Mouse (Mus musculus): ENCODE results near the gene Il5. TPM values are rescaled to one million over a fixed set of nuclear protein-coding genes. Genes with fewer than 3 reads are reported as not detected.

Il5 gene
- total RNA-seq, 2 experiments from 2014 or later: not detected

DNA sequence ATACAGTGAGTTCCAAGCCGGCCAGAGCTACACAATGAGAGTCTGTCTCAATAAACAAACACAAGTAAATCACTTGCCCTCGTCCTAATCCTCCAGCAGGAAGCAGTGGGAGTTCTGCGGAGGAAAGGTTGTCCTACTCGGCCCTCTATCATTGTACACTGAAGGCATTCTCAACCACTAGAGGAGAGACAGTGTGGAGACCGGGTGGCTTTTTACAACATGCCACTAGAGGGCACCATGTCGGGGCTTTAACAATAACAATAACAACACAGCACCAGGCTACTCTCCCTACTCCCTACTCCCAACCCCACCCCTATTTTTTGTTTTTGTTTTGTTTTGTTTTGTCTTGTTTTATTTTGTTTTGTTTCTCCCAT lies 17.0 kb downstream of the Il5 start:
- ATAC-seq (replicated peaks; ENCODE audit: poor library complexity): peak; percentile 81

DNA sequence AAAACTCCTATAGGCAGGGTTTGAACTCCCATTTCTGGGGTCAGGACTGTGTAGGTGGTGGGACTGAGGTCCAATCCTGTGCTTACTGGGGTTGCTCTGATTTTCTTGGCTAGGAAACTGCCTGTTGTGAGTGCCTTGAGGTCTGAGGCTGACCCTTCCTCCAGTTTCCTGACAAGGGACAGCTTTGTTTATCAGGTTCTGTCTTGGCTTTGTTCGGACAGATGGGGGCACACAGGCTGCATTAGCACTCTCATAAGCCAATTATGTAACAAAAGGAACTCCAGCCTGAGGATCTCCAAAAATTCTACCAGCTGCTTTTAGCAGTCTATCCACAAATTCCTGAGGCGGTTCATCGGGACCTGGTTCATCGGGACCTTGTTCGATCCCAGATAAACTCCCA lies 21.8 kb downstream of the Il5 start:
- no peak for ATAC-seq (replicated peaks; ENCODE audit: poor library complexity)

DNA sequence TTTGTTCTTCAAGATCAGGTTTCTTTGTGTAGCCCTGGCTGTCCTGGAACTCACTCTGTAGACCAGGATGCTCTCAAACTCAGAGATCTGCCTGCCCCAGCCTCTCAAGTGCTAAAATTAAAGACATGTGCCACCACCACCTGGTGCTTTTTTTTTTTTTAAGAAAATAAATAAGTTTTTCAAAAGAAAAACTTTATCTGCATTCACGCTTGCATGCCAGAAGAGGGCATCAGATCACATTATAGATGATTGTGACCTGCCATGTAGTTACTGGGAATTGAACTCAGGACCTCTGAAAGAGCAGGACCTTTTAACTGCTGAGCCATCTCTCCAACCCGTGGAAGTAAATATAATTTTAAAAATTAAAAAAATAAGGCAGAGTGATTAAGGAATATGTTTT lies 24.7 kb downstream of the Il5 start:
- ATAC-seq (replicated peaks; ENCODE audit: poor library complexity): no peak

DNA sequence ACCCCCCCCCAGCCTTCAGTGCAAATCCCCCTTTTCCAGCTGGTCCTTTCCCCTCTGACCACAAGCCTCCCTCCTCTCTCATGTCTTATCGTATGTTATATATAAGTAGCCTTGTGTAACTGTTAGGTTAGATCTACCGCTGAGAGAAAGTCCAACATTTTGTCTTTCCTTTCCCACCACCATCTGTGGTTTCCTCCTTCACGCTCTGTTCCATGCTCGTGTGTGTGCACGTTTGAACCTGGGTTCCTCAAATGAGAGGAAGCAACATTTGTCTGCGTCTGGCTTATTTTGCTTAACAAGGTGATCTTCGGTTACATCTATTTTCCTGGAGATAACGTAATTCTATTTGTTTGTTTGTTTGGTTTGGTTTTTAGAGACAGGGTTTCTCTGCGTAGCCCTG lies 27.4 kb downstream of the Il5 start:
- ATAC-seq (replicated peaks; ENCODE audit: poor library complexity): peak; percentile 50

DNA sequence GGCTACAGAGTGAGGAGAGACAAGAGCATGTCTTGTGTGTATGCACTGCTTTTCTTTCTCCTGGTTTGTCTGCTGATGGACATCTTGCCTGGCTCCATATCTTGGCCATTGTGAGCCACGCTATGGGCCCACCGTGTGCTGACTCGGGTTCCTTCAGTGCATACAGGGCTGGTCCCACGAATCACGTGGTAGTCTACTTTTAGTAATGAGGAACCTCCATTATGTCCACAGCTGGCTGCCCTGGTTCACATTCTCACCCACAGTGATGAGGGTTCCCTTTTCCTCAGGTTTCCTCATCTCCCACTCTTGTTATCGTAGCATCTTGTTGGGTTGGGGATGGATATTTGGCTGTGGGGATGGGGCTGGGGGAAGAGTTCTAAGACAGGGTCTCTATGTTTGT lies 28.0 kb downstream of the Il5 start:
- peak; percentile 86 for ATAC-seq (replicated peaks; ENCODE audit: poor library complexity)

DNA sequence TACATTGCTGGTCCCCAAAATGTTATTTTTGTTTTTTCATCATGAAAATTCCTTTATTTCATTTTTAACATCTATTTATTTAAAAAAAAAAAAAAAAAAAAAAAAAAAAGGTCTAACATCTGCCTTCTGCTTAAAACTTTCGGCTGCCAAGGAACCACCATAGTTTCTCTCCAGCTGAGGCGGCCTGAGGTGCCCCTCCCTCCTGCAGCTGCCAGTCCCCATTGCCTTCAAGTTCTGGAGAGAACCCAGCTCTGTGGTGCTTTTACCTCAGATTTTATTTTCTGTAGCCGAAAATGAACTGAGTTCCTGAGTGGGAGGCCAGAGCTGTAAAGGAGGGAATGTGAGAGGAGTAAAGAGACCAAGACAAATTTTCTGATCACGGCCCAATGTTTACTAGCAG lies 28.7 kb downstream of the Il5 start:
- no peak for ATAC-seq (replicated peaks; ENCODE audit: poor library complexity)

DNA sequence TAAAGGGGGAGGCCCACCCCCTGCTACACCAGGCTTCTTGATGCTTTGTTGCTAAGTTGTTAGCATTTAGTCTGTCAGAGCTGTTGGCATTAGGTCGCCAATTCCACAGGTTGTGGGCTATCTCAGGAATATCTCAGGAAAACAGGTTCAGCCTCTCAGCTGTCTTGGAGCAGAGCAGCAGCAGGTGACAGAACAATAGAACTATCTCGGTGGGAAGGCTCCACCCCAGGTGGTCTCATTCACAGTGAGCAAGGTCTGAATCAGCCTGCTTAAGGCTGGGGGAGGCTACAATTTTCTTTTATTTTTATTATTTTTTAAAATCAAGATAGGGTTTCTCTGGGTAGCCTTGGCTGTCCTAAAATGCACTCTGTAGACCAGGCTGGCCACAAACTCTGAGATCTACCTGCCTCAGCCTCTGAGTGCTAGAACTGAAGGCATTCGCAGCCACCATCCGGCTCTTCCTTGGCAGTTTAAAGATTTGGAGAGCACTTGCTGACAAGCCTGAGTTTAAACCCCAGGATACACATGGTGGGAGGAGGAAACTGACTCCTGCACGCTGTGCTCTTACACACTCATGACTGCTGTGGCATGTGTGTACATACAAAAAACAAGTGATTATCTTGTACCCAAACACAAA lies 29.2 kb downstream of the Il5 start:
- ATAC-seq (replicated peaks; ENCODE audit: poor library complexity): no peak

DNA sequence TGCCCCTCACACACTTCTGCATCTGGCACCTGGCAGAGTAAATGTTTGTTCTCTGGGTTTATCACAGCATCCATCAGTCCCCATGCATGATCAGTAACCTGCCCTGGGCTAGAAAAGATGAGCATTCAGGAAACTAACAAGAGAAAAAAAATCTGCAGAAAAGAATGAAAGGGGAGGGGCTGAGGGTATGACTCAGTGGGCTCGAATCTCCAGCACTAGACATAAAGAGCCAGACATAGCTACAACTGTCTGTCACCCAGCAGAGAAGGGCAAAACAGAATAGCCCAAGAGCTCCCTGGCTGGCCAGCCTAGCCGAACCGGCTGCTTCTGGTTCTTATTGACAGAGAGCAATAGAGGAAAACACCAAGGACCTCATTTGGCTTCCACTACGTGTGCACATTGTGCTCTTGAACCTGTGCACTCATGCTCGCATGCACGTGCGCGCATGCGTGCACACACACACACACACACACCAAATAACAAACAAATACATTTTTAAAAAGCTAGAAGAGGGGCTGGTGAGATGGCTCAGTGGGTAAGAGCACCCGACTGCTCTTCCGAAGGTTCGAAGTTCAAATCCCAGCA lies 34.5 kb downstream of the Il5 start:
- no peak for ATAC-seq (replicated peaks; ENCODE audit: poor library complexity)

DNA sequence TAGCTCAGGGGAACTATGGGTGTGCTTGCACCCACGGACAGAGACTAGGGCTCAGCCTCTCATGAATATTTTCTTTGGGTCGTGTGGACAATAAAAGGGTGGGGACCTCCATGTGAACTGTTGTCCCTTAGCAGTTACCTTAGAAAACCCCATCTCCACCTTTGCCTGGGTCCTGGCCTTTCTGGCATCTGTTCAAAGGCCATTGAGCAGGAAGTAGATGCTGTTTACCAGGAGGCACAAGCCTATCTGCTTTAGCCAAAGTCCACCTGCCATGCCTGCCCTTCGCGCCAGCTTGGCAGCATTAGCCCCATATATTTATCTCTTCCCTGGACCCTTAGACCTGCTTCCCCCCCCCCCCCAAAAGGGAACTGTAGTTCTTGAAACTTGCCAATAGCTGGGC lies 37.0 kb downstream of the Il5 start:
- no peak for ATAC-seq (replicated peaks; ENCODE audit: poor library complexity)

DNA sequence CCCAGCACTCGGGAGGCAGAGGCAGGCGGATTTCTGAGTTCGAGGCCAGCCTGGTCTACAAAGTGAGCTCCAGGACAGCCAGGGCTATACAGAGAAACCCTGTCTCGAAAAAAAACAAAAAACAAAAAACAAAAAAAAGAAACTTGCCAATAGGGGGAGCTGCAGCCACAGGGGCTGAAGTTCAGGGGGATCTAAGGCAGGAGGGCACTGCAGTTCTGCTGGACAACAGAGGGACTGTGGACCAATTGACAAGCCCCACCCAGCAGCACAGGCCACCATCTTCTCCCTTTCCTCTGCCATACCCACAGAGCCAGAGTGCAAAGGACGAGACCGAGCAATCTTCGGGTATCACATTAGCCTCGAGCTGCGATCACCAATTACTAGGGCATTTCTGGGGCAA lies 37.4 kb downstream of the Il5 start:
- 0 out of 2 replicates have a peak, but pooled peaks have one; percentile 56 for ATAC-seq (replicated peaks; ENCODE audit: poor library complexity)

DNA sequence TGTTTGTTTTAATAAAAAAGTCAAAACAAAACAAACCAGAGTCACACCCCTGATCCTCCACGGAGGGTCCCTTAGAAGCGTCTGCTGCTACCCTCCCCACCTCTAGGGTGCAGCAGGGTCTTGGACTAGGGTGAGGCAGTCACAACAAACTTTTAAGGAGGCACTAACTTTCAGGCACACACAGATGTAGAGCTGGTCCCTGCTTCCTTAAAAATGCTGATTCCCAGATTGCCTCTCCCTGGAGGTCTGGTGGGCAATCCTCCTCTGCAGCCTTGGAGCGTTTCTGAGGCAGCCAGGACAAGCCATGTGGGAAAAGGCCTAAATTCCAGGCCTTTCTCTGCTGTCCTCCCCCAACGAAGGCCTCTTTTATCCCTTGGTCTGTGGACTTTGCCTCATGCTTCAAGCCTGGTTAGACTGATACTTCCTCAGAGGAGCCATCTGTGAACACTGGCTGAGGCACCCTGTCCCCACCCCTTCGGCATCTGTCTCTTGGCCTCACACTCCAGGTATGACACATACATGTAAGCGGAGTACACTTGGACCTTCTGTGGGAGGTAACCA lies 38.3 kb downstream of the Il5 start:
- no peak for ATAC-seq (replicated peaks; ENCODE audit: poor library complexity)

DNA sequence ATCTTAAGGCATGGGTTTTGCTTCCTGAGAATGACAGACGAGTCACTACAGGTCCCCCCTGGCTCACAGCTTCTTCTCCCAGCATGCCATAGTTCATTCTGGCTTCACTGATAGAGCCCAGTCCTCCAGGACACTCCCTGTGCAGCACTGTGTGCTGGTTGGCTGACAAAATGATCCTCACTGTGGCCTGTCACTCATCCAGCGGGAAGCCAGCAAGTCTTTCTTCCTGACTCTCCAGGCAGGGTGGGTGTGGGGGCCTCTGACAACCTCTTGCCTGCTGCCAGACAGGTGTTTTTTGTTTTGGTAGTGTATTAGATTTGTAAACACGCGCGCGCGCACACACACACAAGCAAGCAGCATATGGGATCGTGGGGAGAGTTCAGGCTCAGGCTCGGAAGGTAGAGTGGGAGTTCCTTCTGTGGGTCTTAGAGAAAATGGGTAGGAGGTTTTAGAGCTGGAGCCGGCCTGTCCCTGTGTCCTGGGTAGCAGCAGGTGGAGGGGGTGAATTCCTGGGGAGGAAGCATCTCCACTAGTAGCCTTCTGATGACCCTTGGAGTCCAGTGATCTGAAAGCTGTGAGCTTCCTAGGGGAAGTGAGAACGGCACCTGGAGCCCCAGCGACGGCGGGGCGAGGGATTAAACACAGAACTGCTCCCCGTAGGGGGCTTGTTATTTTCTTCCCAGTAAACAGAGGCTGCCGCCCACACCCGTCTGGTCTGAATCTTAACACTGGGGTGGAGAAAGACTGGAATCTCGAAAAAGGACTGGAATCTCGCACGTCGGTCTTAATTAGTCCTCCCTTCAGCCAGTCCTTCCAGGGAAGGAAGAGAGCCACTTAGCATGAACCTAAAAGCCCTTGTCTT lies 39.2 kb downstream of the Il5 start:
- no peak for ATAC-seq (replicated peaks; ENCODE audit: poor library complexity)

DNA sequence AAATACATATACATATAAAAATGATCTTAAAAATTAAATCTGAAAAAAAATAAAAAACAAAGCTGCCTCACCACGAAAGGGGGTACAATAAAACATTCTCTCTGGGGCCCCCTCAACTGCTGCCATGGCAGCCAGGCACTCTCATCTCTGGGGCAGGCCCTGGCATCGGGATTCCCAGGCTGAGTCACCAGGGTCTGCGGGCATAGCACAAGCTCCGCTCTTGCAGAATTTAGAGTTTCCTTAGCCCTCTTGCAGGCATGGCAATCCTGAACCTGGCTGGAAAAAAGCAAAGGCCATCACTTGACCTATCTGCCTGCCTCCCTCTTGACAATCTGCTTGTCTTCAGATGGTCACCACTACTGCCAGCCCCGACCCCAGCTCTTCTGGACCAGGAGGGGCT lies 40.7 kb downstream of the Il5 start:
- ATAC-seq (replicated peaks; ENCODE audit: poor library complexity): no peak

DNA sequence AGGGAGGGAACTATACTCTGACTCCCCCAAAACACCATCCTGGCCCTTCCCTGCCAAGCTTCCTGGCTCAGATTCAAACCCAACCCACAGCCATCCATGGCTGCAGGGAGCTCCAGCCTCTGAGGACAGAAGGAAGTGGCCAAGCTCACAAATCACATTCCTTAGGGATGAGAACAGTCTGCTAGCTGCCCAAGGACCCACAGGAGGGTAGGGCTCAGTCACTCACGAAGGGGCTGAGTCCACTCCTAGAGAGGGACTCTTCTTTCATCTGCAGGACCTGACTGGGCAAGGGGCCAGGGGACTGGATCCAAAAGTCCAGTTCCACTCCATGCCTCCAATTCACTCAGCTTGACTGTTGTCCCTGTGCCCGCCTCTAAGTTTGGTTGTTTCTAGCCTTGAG lies 41.2 kb downstream of the Il5 start:
- no peak for ATAC-seq (replicated peaks; ENCODE audit: poor library complexity)

DNA sequence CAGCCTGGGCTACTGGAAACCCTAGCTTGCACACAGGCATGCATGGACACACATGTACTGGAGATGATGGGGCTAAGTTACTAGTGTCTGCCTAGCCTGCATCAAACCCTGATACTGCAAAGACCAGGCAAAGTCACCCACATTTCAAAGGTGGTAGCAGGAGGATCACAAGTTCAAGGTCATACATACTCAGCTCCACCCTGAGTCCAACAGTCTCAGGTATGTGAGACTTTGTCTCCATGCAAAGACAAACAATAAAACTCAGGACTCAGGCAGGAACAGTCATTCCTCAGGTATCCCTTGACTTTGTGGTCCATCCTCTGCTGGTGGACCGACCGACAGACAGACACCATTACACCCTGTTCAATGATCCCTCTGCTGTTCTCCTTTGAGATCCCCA lies 41.8 kb downstream of the Il5 start:
- ATAC-seq (replicated peaks; ENCODE audit: poor library complexity): no peak

DNA sequence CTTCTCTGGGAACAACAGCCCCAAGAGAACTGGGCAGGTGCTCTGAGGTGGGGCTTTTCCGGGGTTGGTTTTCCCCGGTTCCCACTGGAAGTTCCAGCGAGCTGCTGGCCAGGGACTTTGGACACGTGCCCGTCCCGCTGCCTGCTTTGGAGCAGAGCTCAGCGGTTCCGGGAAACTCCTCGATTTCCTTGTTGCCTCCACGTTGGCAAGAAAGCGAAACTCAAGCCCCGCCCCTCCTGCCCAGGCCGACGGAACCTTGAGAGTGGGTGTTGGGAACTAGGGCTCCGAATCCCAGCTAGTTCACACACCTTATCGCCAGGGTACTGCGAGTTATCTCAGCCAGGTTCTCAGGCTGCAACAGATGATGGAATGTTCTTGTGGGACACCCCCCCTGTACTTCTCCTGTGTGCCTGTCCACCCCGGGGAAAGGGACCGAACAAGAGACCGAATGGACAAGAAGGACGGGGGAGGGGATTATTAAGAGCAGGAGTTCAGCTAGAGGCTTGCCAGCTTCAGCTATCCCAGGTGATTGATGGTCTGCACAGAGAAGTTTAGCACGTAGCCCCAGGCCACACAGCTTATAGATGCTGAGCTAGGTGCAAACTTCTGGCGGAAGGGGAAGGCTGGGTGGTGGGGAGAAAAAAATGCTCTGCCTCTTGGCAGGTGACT lies 42.4 kb downstream of the Il5 start:
- ATAC-seq (replicated peaks; ENCODE audit: poor library complexity): peak; percentile 21

DNA sequence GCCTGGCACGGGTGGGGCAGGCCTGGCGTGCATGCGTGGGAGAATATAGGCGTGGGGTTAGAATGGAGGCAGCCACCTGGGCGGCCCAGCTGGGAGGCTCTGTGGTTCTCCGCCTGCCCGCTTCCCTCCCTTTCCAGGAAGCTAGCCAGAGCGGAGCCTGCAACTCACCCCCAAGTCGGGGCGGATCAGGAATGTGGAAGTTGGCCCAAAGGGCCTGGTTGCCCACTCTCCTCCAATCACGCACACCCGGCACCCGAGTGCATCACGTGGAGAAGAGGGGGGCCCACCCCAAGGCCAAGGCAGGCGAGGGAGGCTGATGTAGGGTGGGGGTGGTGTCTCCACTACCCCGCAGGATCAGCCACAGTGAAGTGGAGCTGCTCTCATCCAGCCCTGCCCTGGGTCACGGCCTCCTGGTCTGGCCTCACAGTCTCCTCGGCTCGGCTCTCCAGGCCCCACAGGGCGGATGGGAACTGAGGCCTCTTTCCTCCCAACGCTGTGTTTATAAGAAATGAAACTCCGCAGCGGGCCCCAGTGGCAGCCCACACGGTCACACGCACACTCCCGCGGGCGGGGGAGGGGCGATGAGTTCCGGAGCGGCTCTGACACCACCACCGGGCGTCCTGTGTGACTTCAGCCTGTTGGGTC lies 43.0 kb downstream of the Il5 start:
- ATAC-seq (replicated peaks; ENCODE audit: poor library complexity): peak; percentile 78

DNA sequence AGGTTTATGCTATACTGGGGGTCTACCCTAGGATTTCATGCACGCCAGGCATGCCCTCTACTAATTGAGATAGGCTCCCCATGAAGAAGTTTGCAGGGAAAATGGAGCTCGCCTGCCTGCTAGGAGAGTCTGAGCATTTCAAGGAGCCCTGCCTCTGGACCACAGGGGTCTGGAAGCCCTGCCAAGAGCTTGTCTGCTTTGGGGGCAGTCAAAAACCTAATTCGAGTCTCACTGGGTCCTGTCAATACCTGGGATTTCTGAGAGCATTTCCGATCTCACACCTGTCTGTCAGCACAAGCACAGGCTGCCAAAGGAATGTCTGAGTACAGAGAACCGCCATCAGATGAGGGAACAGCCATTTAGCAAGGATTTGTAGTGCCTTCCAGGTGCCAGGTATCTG lies 44.0 kb downstream of the Il5 start:
- no peak for ATAC-seq (replicated peaks; ENCODE audit: poor library complexity)

DNA sequence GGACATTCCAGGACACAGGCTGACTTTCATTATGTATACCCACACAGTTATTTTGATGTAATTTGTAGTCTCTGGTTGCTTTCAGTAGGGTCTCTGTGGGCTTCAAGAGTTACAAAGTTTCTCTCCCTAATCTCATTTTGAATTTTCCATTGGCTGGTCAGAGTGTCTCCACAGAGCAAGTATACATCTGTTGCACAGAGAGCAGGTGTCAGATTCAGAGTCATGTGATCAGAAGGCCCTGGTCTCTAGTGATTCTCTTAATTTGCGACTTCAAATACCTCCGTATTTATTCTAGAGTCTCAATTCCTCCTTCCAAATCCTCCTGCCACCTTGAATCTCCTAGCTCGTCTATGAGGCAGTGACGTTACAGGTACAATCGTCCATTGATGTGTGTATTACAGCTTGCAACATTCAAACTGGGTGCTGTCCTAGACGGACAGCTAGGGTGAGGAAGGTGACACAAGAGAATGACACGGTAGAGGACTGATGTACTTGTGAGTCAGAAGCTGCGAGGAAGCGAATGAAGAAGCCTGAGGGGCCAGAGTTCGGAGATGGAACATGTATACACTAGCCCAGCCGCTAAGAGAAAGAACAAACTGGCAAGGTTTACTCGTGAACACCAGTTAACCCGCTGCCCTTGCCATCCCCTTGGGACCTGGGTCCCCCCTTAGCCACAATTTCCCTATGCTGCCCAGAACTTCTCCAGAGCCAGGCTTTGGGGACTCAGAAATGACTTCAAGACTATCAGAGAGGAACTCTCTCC lies 48.0 kb downstream of the Il5 start:
- no peak for ATAC-seq (replicated peaks; ENCODE audit: poor library complexity)

DNA sequence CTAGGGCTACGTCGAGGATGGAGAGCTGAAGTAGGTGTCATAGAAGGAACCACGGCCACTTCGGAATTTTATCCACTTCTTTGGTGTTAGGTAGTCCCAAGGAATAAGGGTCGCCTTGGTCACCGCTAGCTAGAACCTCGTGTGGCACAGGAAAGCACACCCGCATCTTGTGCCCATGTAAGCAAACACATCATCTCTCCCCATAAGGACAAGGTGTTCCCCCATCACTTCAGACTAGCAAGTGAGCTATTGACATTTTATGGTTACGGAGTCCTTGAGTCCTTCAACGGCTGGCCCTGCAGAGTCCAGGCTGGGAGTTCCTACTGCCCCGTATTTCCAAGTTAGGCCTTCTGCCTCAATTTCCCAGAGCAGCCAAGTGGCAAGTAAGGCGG lies 48.6 kb downstream of the Il5 start:
- ATAC-seq (replicated peaks; ENCODE audit: poor library complexity): no peak

Measured in megakaryocyte progenitor cell, adult 5-6 weeks (primary cell).